Mouse (Mus musculus) stomach, embryonic 16.5 days (tissue): Measurements from ENCODE around the gene Rnf227. TPM values are rescaled to one million over a fixed set of nuclear protein-coding genes. Genes with fewer than 3 reads are reported as not detected.
A peak's percentile ranks its signal among the peaks of the same experiment; 100 is the strongest.

Experiments
- ATAC-seq: fragments of 200-750 bp; cut with Nextera tagmentation; 2 replicates; pipeline ENCODE4 v1.8.0; 2017; ENCODE audit warnings: moderate number of reproducible peaks, moderate TSS enrichment; ENCODE audit not compliant: insufficient read depth, low FRiP score
- H3K27ac ChIP-seq: fragments of 300-500 bp; sonication (generic); 2 replicates; pipeline ENCODE4 v1.5.1; 2014; ENCODE audit warnings: low read length
- H3K27me3 ChIP-seq: fragments of 300-500 bp; sonication (generic); 2 replicates; pipeline ENCODE4 v1.6.1; 2014; ENCODE audit warnings: low read length, control low read depth, mixed read lengths; ENCODE audit not compliant: control insufficient read depth, insufficient read depth
- H3K36me3 ChIP-seq: fragments of 300-500 bp; sonication (generic); 2 replicates; pipeline ENCODE4 v1.6.1; 2014; ENCODE audit warnings: low read length; ENCODE audit not compliant: control insufficient read depth, insufficient read depth
- H3K4me1 ChIP-seq: fragments of 300-500 bp; sonication (generic); 2 replicates; pipeline ENCODE4 v1.6.1; 2014; ENCODE audit warnings: low read length, control low read depth, mixed read lengths; ENCODE audit not compliant: control insufficient read depth, insufficient read depth
- H3K4me2 ChIP-seq: fragments of 300-500 bp; sonication (generic); 2 replicates; pipeline ENCODE4 v1.6.1; 2014; ENCODE audit warnings: low read depth, low read length, mixed read lengths
- H3K4me3 ChIP-seq: fragments of 300-500 bp; sonication (generic); replicated peaks from 2 replicates; pipeline ENCODE4 v1.5.1; 2014; ENCODE audit warnings: mild to moderate bottlenecking, low read length
- H3K9ac ChIP-seq: fragments of 300-500 bp; sonication (generic); 2 replicates; pipeline ENCODE4 v1.6.1; 2014; ENCODE audit warnings: low read length
- H3K9me3 ChIP-seq: fragments of 300-500 bp; sonication (generic); replicated peaks from 2 replicates; pipeline ENCODE4 v1.6.1; 2016; ENCODE audit warnings: low read length, control low read depth; ENCODE audit not compliant: control insufficient read depth
- WGBS: fragments of 180-500 bp; shearing (Covaris S2); extraction: QIAGEN DNeasy Blood & Tissue Kit; methylation state at CpG from one replicate; pipeline ENCODE4 v1.1.7; 2014; 5-methylcytosine and 5-hydroxymethylcytosine counted together
- polyA plus RNA-seq: library from polyadenylated mRNA; unstranded; fragments of >200 nt; fragmentation: Nextera tagmentation; extraction: Ambion mirVana; gene quantifications from 2 replicates; pipeline ENCODE4 v1.2.1, GENCODE M21; 2015

Rnf227 gene
- polyA plus RNA-seq, 1 experiment from 2014 or later = 11.8 TPM

DNA sequence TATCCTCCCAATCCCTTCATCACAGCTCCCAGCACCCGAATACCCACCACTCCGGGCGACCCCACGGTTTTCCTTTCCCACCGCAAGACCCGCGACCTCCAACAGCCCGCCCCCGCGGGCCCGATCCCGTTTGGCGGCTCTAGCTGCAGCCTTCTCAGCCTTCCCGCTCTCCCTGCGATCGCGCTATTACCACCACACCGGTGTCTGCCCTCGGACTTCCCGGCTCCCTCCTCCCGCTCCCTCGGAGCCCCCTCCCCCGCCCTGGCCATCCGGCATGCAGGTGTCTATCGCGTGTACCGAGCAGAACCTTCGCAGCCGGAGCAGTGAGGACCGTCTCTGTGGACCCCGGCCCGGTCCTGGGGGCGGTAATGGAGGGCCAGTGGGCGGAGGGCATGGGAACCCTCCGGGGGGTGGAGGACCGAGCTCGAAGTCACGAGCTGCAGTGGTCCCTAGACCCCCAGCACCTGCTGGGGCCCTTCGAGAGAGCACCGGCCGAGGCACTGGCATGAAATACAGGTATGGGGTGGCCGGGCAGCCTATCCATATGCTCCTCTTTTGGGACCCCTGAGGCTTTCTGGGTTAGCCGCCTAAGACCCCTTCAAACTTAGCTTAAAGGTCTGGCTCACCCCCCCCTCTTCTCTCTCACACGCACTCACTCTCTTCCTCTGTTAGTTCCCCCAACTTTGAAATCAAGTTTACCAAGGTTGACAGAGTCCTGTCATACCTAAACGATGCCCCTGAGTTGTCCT, 13.7 kb upstream of the Rnf227 start:
- H3K4me3 ChIP-seq = peak overlapping the region; percentile 59
- peak overlapping the region; percentile 76 for H3K9ac ChIP-seq
- under 1% methylated on average over 45 of the region's 45 CpGs for WGBS
- peak overlapping the region; percentile 99 for H3K4me2 ChIP-seq
- H3K4me1 ChIP-seq = peaks cover 35% of the 10 kb centered on the region
- H3K36me3 ChIP-seq = no peaks in the 10 kb centered on the region
- no peak overlapping the region for H3K27ac ChIP-seq
- ATAC-seq = no peak
- no peaks in the 10 kb centered on the region for H3K9me3 ChIP-seq
- H3K27me3 ChIP-seq = peaks cover 8% of the 10 kb centered on the region

DNA sequence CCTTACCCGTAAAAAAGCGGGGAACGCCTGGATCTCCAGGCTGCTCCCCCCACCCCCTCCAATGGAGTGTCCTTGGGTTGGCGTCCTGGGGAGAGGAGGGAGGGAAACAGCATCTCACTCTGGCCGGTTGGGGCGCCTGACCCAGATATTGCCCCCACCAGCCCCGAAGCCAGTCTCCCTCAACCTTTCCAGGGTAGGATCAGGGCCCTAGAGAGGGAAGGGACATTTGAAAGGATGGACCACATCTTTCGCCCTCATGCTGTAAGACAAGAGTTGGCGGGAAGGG, 13.2 kb upstream of the Rnf227 start:
- Histone ChIP-seq H3K27ac (no peak overlapping the region), H3K4me3 (no peak overlapping the region), H3K27me3 (peaks cover 8% of the 10 kb centered on the region), H3K4me1 (peaks cover 32% of the 10 kb centered on the region), H3K36me3 (no peaks in the 10 kb centered on the region), H3K9ac (no peak overlapping the region), H3K4me2 (no peak overlapping the region), H3K9me3 (no peaks in the 10 kb centered on the region)
- 20% methylated on average over 9 of the region's 9 CpGs for WGBS
- ATAC-seq = no peak

DNA sequence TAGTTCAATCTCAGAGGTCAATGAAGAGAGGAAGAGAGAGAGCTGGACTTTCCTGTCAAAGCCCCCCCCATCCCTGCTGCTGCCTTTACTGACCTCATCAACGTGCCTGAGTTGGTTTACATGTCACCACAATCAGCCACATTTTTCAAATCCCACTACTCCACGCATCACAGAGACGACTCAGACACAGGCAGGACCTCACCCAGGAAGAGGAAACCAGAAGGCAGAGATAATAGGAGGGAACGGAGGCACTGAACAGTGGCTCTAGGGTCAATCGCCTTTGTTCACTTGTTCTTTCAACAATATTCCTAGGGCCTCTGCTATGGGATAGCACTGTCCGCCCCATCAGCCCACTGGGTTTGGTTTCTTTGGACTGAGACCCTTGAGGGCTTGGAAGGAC, 12.6 kb upstream of the Rnf227 start:
- no peak overlapping the region for H3K9ac ChIP-seq
- no peak overlapping the region for H3K4me3 ChIP-seq
- no peak overlapping the region for H3K27ac ChIP-seq
- ATAC-seq = no peak
- peaks cover 31% of the 10 kb centered on the region for H3K4me1 ChIP-seq
- H3K4me2 ChIP-seq = no peak overlapping the region
- H3K27me3 ChIP-seq = peaks cover 8% of the 10 kb centered on the region
- H3K9me3 ChIP-seq = no peaks in the 10 kb centered on the region
- no peaks in the 10 kb centered on the region for H3K36me3 ChIP-seq
- 47% methylated on average over 6 of the region's 6 CpGs for WGBS

DNA sequence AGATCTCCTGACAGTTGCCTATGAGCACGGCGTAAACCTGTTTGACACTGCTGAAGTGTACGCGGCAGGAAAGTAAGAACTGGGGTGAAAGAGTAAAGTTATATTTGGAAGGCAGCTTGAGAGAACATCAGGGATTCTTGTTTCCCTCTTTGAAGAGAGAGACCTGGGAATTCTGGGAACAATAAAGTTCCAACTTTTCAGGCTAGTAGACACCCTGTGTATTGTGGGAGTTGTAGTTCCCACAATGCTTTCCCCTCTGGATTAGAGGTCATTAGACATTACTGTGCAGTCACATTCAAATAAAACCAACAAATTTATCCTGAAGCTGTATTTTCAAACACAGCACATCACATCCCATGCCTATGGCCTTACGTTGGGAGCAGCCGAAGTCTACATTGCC, 11.7 kb upstream of the Rnf227 start:
- 89% methylated on average over 6 of the region's 6 CpGs for WGBS
- H3K4me1 ChIP-seq = peaks cover 33% of the 10 kb centered on the region
- no peaks in the 10 kb centered on the region for H3K36me3 ChIP-seq
- no peak overlapping the region for H3K9ac ChIP-seq
- no peak overlapping the region for H3K4me3 ChIP-seq
- ATAC-seq = no peak
- H3K9me3 ChIP-seq = no peaks in the 10 kb centered on the region
- H3K27me3 ChIP-seq = peaks cover 8% of the 10 kb centered on the region
- no peak overlapping the region for H3K4me2 ChIP-seq
- no peak overlapping the region for H3K27ac ChIP-seq

DNA sequence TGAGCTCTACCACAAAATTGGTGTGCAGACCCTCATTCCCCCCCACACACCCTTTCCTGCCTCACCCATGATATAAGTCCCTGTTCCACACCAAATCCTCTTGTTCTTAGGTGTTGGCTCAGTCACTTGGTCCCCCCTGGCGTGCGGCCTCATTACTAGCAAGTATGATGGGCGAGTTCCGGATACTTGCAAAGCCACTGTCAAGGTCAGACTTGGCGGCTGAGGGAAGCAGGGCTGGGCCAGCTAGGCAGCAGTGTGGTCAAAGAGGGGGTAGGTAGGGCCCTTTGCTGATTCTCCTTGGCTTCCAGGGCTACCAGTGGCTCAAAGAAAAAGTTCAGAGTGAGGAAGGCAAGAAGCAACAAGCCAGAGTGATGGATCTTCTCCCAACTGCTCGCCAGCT, 9.1 kb upstream of the Rnf227 start:
- H3K4me1 ChIP-seq = peaks cover 23% of the 10 kb centered on the region
- no peak overlapping the region for H3K4me3 ChIP-seq
- peak overlapping the region; percentile 70; the same call in 1 of the 2 replicates for H3K4me2 ChIP-seq
- peaks cover 8% of the 10 kb centered on the region for H3K27me3 ChIP-seq
- H3K27ac ChIP-seq = no peak overlapping the region
- no peaks in the 10 kb centered on the region for H3K9me3 ChIP-seq
- ATAC-seq = no peak
- H3K9ac ChIP-seq = no peak overlapping the region; the same call in 1 of the 2 replicates
- WGBS = 85% methylated on average over 6 of the region's 6 CpGs
- H3K36me3 ChIP-seq = no peaks in the 10 kb centered on the region

DNA sequence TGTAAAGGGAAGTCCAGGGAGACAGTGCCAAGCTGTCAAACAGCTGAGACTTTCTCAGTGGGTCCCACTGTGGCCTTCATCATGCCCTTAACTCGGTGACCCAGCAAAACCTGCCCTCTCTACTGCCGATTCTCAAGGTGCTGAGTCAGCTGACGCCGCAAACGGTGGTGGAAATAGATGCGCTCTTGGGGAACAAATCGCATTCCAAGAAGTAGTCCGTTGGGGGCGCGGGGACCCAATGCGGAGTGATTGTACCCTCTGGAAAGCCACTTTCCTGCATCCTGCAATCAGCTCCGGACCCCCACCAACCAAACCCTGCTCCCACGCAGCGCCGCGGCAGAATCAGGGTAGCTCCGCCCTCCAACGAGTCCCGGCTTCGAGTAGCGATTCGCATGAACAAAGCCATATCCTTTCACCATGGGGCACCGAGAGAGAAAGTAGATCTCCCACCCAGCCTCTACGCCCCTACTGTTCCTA, 8.3 kb upstream of the Rnf227 start:
- H3K9me3 ChIP-seq = no peaks in the 10 kb centered on the region
- H3K27me3 ChIP-seq = peaks cover 8% of the 10 kb centered on the region
- peak overlapping the region; percentile 38 for H3K27ac ChIP-seq
- H3K9ac ChIP-seq = peak overlapping the region; percentile 77
- ATAC-seq = peak; percentile 73; the same call in 1 of the 2 replicates
- peaks cover 17% of the 10 kb centered on the region for H3K4me1 ChIP-seq
- H3K4me2 ChIP-seq = peak overlapping the region; percentile 70
- H3K36me3 ChIP-seq = no peaks in the 10 kb centered on the region
- WGBS = under 1% methylated on average over 24 of the region's 24 CpGs
- H3K4me3 ChIP-seq = peak overlapping the region; percentile 67

DNA sequence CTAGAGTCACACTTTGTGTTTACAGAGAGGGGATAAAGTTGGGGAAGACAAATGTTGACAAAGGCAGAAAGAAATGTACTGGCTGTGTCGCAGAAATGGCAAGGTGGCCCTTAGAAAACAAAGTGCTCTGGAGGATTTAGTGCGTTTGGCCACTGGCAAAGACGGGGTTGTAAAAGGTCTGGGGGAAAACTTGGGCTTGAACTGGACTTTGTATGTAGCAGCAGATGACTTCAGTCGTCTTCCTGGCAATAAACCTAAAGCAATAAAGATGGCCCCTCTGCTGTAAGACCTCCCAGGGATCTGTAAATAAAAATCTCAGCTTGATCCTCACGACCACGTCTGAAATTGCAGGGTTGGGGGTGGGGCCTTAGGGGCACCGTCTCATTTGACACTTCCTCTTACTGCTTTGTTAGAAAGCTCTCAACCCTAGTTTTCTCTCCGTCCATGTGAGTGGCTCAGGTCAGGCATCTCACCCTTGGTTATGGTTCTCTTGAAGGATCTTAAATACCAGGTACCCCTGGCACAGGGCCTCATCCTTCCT, 7.5 kb upstream of the Rnf227 start:
- Histone ChIP-seq H3K36me3 (no peaks in the 10 kb centered on the region), H3K27me3 (peaks cover 6% of the 10 kb centered on the region; the same call in 1 of the 2 replicates), H3K27ac (peak overlapping the region; percentile 38; the same call in 1 of the 2 replicates), H3K9ac (peak overlapping the region; percentile 77; the same call in 1 of the 2 replicates), H3K4me3 (peak overlapping the region; percentile 67; the same call in 1 of the 2 replicates), H3K9me3 (no peaks in the 10 kb centered on the region), H3K4me2 (peak overlapping the region; percentile 70), H3K4me1 (peaks cover 17% of the 10 kb centered on the region)
- 29% methylated on average over 8 of the region's 8 CpGs for WGBS
- no peak for ATAC-seq

DNA sequence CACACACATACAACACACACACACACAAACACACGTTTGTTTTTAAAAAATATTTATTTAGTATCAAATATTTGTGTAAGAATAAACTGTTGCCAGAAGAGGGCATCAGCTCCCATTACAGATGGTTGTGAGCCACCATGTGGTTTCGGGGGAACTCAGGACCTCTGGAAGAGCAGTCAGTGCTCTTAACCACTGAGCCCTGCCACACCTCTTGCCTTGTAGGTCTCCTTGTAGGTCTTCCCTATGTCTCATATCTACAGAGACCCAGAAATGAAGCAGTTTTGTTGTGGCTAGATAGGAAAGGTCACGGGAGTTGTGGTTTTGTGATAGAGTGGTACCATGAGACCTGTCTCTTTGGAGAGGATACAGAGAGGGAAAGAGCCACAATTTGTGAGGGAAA, 6.3 kb upstream of the Rnf227 start:
- H3K27ac ChIP-seq = no peak overlapping the region
- H3K27me3 ChIP-seq = no peaks in the 10 kb centered on the region
- H3K4me3 ChIP-seq = no peak overlapping the region

DNA sequence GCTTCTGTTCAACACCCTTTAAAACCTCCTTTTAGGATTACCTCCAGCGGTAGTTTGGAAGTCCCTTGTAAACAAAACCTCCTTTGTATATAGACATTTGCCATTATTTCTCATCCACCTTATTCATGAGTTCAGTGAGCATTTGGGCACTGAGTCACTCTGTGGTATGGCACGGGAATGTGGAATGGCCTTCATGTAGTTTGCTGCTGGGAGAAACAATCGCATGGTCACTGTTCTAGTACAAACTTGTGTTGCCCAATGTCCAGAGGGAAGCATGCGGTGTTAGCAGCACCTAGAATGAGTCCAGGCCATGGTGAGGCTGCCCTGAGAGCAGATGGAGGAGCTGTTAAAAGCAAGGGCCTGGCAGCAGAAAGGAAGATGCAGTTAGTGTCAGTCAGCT, 5.5 kb upstream of the Rnf227 start:
- Histone ChIP-seq H3K9ac (no peak overlapping the region), H3K36me3 (no peaks in the 10 kb centered on the region), H3K27me3 (no peaks in the 10 kb centered on the region), H3K4me3 (no peak overlapping the region), H3K9me3 (no peaks in the 10 kb centered on the region), H3K4me1 (peaks cover 17% of the 10 kb centered on the region), H3K4me2 (no peak overlapping the region), H3K27ac (no peak overlapping the region)
- 37% methylated on average over 4 of the region's 4 CpGs for WGBS
- ATAC-seq = no peak

More for the DNA sequence above, 6.3 kb upstream of the Rnf227 start:
- H3K9me3 ChIP-seq = no peaks in the 10 kb centered on the region
- no peaks in the 10 kb centered on the region for H3K36me3 ChIP-seq
- no peak for ATAC-seq
- no peak overlapping the region for H3K9ac ChIP-seq
- WGBS = 73% methylated on average over 3 of the region's 3 CpGs
- peaks cover 17% of the 10 kb centered on the region for H3K4me1 ChIP-seq
- H3K4me2 ChIP-seq = no peak overlapping the region
